Mouse (Mus musculus) right cerebral cortex, postnatal 4 days (tissue): Measurements from ENCODE around the gene Hspb3.
A peak's percentile ranks its signal among the peaks of the same experiment; 100 is the strongest.

Source experiments
- DNase-seq: peaks from one replicate; pipeline ENCODE4 v3.0.0-alpha.2; 2022

Gene Hspb3

GRCm38 (mm10) chr13:113663151-113663779, at the start of gene Hspb3:
TSS of gene Hspb3 (minus strand) at chr13:113663676.
- peak; percentile 37 for DNase-seq

- DNase-seq = no peak
These were observed 49.7 kb upstream of the Hspb3 start for GRCm38 (mm10) chr13:113713186-113713585.

GRCm38 (mm10) chr13:113706183-113706582, 42.7 kb upstream of the Hspb3 start:
- DNase-seq = no peak

GRCm38 (mm10) chr13:113701185-113701584, 37.7 kb upstream of the Hspb3 start:
- DNase-seq = no peak

GRCm38 (mm10) chr13:113699928-113700327, 36.5 kb upstream of the Hspb3 start:
- DNase-seq = no peak

- DNase-seq = no peak
These were observed 36.0 kb upstream of the Hspb3 start for GRCm38 (mm10) chr13:113699415-113699873.

- DNase-seq = peak; percentile 34
These were observed 33.4 kb upstream of the Hspb3 start for GRCm38 (mm10) chr13:113696838-113697321.

GRCm38 (mm10) chr13:113693383-113693782, 29.9 kb upstream of the Hspb3 start:
- DNase-seq = no peak

- DNase-seq = no peak
These were observed 28.2 kb upstream of the Hspb3 start for GRCm38 (mm10) chr13:113691644-113692043.

GRCm38 (mm10) chr13:113689883-113690282, 26.4 kb upstream of the Hspb3 start:
- no peak for DNase-seq

GRCm38 (mm10) chr13:113686691-113687121, 23.2 kb upstream of the Hspb3 start:
- no peak for DNase-seq

- peak; percentile 53 for DNase-seq
These were observed 19.3 kb upstream of the Hspb3 start for GRCm38 (mm10) chr13:113682821-113683220.

GRCm38 (mm10) chr13:113680646-113681045, 17.2 kb upstream of the Hspb3 start:
- no peak for DNase-seq

- DNase-seq = peak; percentile 83
These were observed 6.1 kb upstream of the Hspb3 start for GRCm38 (mm10) chr13:113669459-113670077.

GRCm38 (mm10) chr13:113663883-113664282, 407 bp upstream of the Hspb3 start:
- DNase-seq = no peak

GRCm38 (mm10) chr13:113661826-113662271, 1.6 kb downstream of the Hspb3 start:
- no peak for DNase-seq

- no peak for DNase-seq
These were observed 2.7 kb downstream of the Hspb3 start for GRCm38 (mm10) chr13:113660576-113661310.

GRCm38 (mm10) chr13:113657204-113657603, 6.3 kb downstream of the Hspb3 start:
- no peak for DNase-seq

GRCm38 (mm10) chr13:113656639-113657038, 6.8 kb downstream of the Hspb3 start:
- DNase-seq = no peak

GRCm38 (mm10) chr13:113655511-113655910, 8.0 kb downstream of the Hspb3 start:
- DNase-seq = no peak

- DNase-seq = no peak
These were observed 22.4 kb downstream of the Hspb3 start for GRCm38 (mm10) chr13:113640944-113641597.

- no peak for DNase-seq
These were observed 24.6 kb downstream of the Hspb3 start for GRCm38 (mm10) chr13:113638914-113639313.

- DNase-seq = no peak
These were observed 27.7 kb downstream of the Hspb3 start for GRCm38 (mm10) chr13:113635799-113636222.
